8 mouse cellular contexts compared by ENCODE assay signal in the genomic region with DNA sequence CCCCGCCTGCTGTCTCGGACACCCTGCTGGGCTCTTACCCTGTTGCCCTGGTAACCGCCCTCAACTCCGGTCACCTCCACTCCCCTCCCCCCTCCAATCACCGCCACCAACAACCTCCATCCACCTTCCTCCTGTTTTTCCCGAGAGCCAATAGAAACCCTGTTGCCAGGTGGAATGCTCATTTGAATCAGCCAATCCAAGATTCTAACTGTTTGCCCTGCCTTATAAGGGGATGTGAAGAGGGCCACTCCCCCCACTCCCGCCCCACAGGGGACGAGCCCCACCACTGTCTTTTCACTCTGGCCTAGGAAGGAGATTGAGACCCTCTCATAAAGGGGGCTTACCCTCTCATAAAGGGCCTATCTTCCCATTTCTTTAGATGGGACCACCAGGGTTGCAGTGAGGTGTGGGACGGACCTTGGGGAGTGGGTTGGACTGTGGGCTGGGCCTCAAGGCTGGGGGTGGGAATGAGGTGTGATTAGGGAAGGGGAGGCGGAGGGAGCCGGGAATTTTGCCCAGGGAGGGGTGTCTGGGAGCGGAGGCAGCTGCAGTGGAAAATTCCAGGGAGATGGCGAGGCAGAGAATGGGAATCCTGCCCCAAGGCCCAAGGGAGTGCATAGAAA. TPM values are rescaled to one million over a fixed set of nuclear protein-coding genes. Genes with fewer than 3 reads are reported as not detected.
DNase-seq lines count a peak whose midpoint lies in the region; ATAC-seq lines count a peak whose summit lies in the region.

Gene Ptms (minus strand): TSS at position 409 of the 623 bp plus-strand sequence.

- peaks cover 52% of the 10 kb centered on the region for H3K4me1 ChIP-seq in forebrain, embryonic 12.5 days
- H3K4me1 ChIP-seq in heart, embryonic 16.5 days (ENCODE audit: control insufficient read depth, insufficient read depth, low read length), result peaks cover 45% of the 10 kb centered on the region
- peaks cover 54% of the 10 kb centered on the region for H3K4me1 ChIP-seq in liver, embryonic 13.5 days (replicated peaks)

- peak within 1 kb of the TSS; percentile 100 for H3K27ac ChIP-seq in forebrain, embryonic 12.5 days
- H3K27ac ChIP-seq in heart, embryonic 16.5 days (ENCODE audit: low read length), result peak within 1 kb of the TSS; percentile 100
- peak within 1 kb of the TSS; percentile 73 for H3K27ac ChIP-seq in liver, embryonic 13.5 days

- H3K9ac ChIP-seq in forebrain, embryonic 12.5 days, result peak within 1 kb of the TSS; percentile 100; the same call in 1 of the 2 replicates
- peak within 1 kb of the TSS; percentile 67 for H3K9ac ChIP-seq in heart, embryonic 16.5 days (ENCODE audit: low read length)
- H3K9ac ChIP-seq in liver, embryonic 13.5 days, result no peak within 1 kb of the TSS

- H3K4me2 ChIP-seq in forebrain, embryonic 12.5 days, result peak within 1 kb of the TSS; percentile 100
- H3K4me2 ChIP-seq in heart, embryonic 16.5 days (ENCODE audit: low read depth, low read length), result peak within 1 kb of the TSS; percentile 66
- H3K4me2 ChIP-seq in liver, embryonic 13.5 days, result peak within 1 kb of the TSS; percentile 29; the same call in 1 of the 2 replicates

- peaks cover 3% of the 10 kb centered on the region for H3K36me3 ChIP-seq in forebrain, embryonic 12.5 days (replicated peaks)
- H3K36me3 ChIP-seq in heart, embryonic 16.5 days (ENCODE audit: control insufficient read depth, insufficient read depth), result peaks cover 2% of the 10 kb centered on the region; the same call in 1 of the 2 replicates
- no peaks in the 10 kb centered on the region for H3K36me3 ChIP-seq in liver, embryonic 13.5 days

- H3K9me3 ChIP-seq in forebrain, embryonic 12.5 days, result no peaks in the 10 kb centered on the region
- H3K9me3 ChIP-seq in heart, embryonic 16.5 days (replicated peaks; ENCODE audit: control insufficient read depth, low read length), result no peaks in the 10 kb centered on the region
- H3K9me3 ChIP-seq in liver, embryonic 13.5 days (replicated peaks), result no peaks in the 10 kb centered on the region

- DNase-seq in CD4-positive, CD25-positive, alpha-beta regulatory T cell, adult 2 months (ENCODE audit: low read depth, low spot score), result peak; percentile 74
- DNase-seq in brain, embryonic 18.5 days (ENCODE audit: low read depth, low spot score), result peak; percentile 98
- peak; percentile 98 to 99 for DNase-seq in kidney, postnatal 25 days
- peak; percentile 33 for DNase-seq in liver, embryonic 13.5 days
- DNase-seq in neural tube, embryonic 10.5 days (ENCODE audit: extremely low spot score, low spot score), result peak; percentile 95
- peak; percentile 94 for DNase-seq in testis, postnatal 14 days (ENCODE audit: low spot score)

- no peaks in the 10 kb centered on the region for H3K27me3 ChIP-seq in forebrain, embryonic 12.5 days
- H3K27me3 ChIP-seq in heart, embryonic 16.5 days (ENCODE audit: control insufficient read depth, insufficient read depth, low read length), result no peaks in the 10 kb centered on the region
- H3K27me3 ChIP-seq in liver, embryonic 13.5 days, result peaks cover 73% of the 10 kb centered on the region

- H3K4me3 ChIP-seq in forebrain, embryonic 12.5 days (replicated peaks), result peak within 1 kb of the TSS; percentile 25
- H3K4me3 ChIP-seq in heart, embryonic 16.5 days (ENCODE audit: low read length), result peak within 1 kb of the TSS; percentile 47
- H3K4me3 ChIP-seq in liver, embryonic 13.5 days (replicated peaks), result no peak within 1 kb of the TSS

- peak; percentile 86 for ATAC-seq in forebrain, embryonic 12.5 days (ENCODE audit: low FRiP score)
- ATAC-seq in heart, embryonic 16.5 days (replicated peaks; ENCODE audit: extremely low read depth, insufficient read depth, low FRiP score), result peak; percentile 81
- peak; percentile 52 for ATAC-seq in liver, embryonic 13.5 days (ENCODE audit: low read depth)

- under 1% methylated on average over 13 of the region's 13 CpGs for WGBS in forebrain, embryonic 12.5 days
- 4% methylated on average over 13 of the region's 13 CpGs for WGBS in heart, embryonic 16.5 days
- WGBS in liver, embryonic 13.5 days (ENCODE audit: insufficient replicate concordance), result 14% methylated on average over 13 of the region's 13 CpGs

RNA-seq across cellular contexts. Expression of gene Ptms, which starts in this region (rescaled TPM):
- 516 and 526 TPM in 2 replicates for polyA plus RNA-seq in forebrain, embryonic 12.5 days (2016; fragmentation: Nextera tagmentation; extraction: Ambion mirVana)
- 203 and 265 TPM in 2 replicates for polyA plus RNA-seq in heart, embryonic 16.5 days (2015; fragmentation: Nextera tagmentation; extraction: Ambion mirVana)
- 42.3 and 47.6 TPM in 2 replicates for polyA plus RNA-seq in liver, embryonic 13.5 days (2015; fragmentation: Nextera tagmentation; extraction: Ambion mirVana)

Comparison
In these comparisons a context has a peak if more than half of its experiments do, and no peak if none do; other contexts are left out.
1. DNase-seq: peak in every context shown above with its lines; median percentile 98 in kidney, postnatal 25 days; 98 in brain, embryonic 18.5 days; 95 in neural tube, embryonic 10.5 days; 94 in testis, postnatal 14 days; 74 in CD4-positive, CD25-positive, alpha-beta regulatory T cell, adult 2 months; 33 in liver, embryonic 13.5 days.
2. H3K4me2 ChIP-seq: peak in every context shown above with its lines; median percentile 100 in forebrain, embryonic 12.5 days; 66 in heart, embryonic 16.5 days; 29 in liver, embryonic 13.5 days.